Mouse (Mus musculus) liver, embryonic 13.5 days (tissue): ENCODE measurements at regions not wholly inside any gene's neighbourhood (a gene's known extent, or its start where the extent isn't known, plus 50 kb on each side); places are given as distances from the start of the nearest gene placed in this dataset.
A peak's percentile ranks its signal among the peaks of the same experiment; 100 is the strongest.

Experiments used
- ATAC-seq: fragments of 200-750 bp; cut with Nextera tagmentation; 2 replicates; pipeline ENCODE4 v1.8.0; 2017; ENCODE audit warnings: low read depth, mild to moderate bottlenecking, moderate number of reproducible peaks, moderate library complexity
- DNase-seq: peaks from one replicate; pipeline ENCODE4 v3.0.0; 2022
- H3K27ac ChIP-seq: fragments of 300-500 bp; sonication (generic); 2 replicates; pipeline ENCODE4 v1.5.1; 2015; ENCODE audit warnings: moderate library complexity, mild to moderate bottlenecking, inconsistent platforms
- H3K27me3 ChIP-seq: fragments of 300-500 bp; sonication (generic); 2 replicates; pipeline ENCODE4 v1.6.1; 2015; ENCODE audit warnings: mild to moderate bottlenecking, inconsistent platforms
- H3K36me3 ChIP-seq: fragments of 300-500 bp; sonication (generic); 2 replicates; pipeline ENCODE4 v1.6.1; 2015; ENCODE audit warnings: mild to moderate bottlenecking, inconsistent platforms
- H3K4me1 ChIP-seq: fragments of 300-500 bp; sonication (generic); replicated peaks from 2 replicates; pipeline ENCODE4 v1.6.1; 2015; ENCODE audit warnings: inconsistent platforms
- H3K4me2 ChIP-seq: fragments of 300-500 bp; sonication (generic); 2 replicates; pipeline ENCODE4 v1.6.1; 2015; ENCODE audit warnings: inconsistent platforms, mild to moderate bottlenecking, moderate library complexity
- H3K4me3 ChIP-seq: fragments of 300-500 bp; sonication (generic); replicated peaks from 2 replicates; pipeline ENCODE4 v1.5.1; 2015; ENCODE audit warnings: mild to moderate bottlenecking, inconsistent platforms
- H3K9ac ChIP-seq: fragments of 300-500 bp; sonication (generic); 2 replicates; pipeline ENCODE4 v1.6.1; 2015; ENCODE audit warnings: mild to moderate bottlenecking, inconsistent platforms
- H3K9me3 ChIP-seq: fragments of 300-500 bp; sonication (generic); replicated peaks from 2 replicates; pipeline ENCODE4 v1.6.1; 2016; ENCODE audit warnings: inconsistent platforms
- WGBS: fragments of 180-500 bp; shearing (Covaris S2); methylation state at CpG from one replicate; pipeline ENCODE4 v1.1.7; 2015; ENCODE audit not compliant: insufficient replicate concordance; 5-methylcytosine and 5-hydroxymethylcytosine counted together

DNA sequence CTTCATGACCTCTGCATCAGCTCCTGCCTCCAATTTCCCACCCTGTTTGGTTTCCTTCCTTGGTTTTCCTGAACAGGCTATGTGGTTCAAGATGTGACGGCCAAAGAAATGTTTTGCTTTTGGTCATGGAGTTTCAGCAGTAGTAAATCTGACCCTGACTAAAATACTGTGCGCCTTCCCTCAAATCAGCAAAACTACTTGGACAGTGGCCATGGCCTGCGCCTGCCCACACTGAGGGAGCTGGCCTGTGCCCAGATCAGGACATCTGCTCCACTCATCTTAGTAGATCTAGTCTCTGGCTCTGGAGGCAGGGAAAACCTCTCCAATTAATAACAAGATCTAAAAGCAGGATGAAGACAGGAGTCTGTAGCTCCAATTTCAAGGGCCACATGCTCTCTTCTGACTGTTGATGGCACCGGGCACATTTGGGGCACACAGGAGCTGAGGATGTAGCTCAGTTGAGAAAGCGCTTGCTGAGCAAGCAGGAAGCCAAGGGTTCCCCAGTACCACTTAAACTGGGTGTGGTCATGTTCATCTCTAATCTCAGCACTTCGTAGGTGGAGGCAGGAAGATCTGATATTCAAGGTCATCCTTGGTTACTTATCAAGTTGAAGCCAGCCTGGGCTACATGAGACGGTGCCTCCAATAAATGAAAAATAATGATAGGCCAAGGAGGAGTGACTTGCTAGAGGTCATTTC lies 96.6 kb upstream of the Mrps10 start:
- Histone ChIP-seq H3K4me1 (peaks cover 47% of the 10 kb centered on the region), H3K27me3 (no peaks in the 10 kb centered on the region), H3K9ac (no peak overlapping the region), H3K36me3 (no peaks in the 10 kb centered on the region), H3K4me3 (no peak overlapping the region), H3K27ac (peak overlapping the region; percentile 9; the same call in 1 of the 2 replicates), H3K9me3 (no peaks in the 10 kb centered on the region), H3K4me2 (peak overlapping the region; percentile 23; the same call in 1 of the 2 replicates)
- 58% methylated on average over 7 of the region's 7 CpGs for WGBS
- ATAC-seq (peak; percentile 37), DNase-seq (no peak)

DNA sequence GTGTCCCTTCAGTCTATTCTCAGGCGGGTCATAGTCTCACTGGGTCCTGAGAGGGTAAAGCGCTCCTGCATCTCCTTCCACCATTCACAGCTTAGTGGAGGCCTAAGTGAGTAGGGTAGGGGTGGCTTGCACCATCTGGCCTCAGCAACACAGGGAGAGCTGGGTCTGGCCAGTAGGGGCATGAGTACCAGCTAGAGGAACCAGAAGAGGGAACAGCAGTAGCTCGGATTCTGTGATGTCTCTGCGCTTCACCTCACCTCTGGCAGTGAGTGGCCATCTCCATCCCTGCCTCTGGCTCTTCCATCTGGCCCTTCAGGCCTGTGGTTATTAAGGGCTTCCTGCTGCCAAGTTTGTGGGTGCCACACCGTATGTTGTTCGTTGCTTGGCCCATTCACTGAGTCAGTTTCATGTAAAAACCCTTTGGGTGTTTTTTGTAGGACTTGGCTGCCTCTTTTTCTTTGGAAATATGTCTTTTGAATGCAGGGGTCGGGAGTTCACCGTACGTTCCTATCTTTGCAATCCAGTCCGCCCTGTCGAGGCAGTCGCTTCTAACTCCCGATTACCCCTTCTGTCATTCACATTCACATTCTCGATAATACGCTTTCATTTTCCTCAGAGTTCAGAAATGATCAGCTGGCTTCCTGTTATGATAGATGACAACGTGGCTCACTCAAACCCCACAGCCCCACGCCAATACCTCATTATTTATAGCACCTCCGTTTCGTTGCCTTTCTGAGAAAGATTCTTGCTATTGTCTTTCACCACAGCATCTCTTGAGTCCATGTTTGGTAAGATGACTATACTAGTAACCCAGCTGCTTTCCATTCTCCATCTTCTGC lies 99.4 kb upstream of the Mrps10 start:
- Histone ChIP-seq H3K27ac (no peak overlapping the region), H3K4me1 (peaks cover 25% of the 10 kb centered on the region), H3K27me3 (no peaks in the 10 kb centered on the region), H3K9me3 (no peaks in the 10 kb centered on the region), H3K9ac (no peak overlapping the region), H3K4me3 (no peak overlapping the region), H3K36me3 (no peaks in the 10 kb centered on the region), H3K4me2 (no peak overlapping the region)
- DNase-seq: no peak
- ATAC-seq: no peak
- 70% methylated on average over 19 of the region's 19 CpGs for WGBS

DNA sequence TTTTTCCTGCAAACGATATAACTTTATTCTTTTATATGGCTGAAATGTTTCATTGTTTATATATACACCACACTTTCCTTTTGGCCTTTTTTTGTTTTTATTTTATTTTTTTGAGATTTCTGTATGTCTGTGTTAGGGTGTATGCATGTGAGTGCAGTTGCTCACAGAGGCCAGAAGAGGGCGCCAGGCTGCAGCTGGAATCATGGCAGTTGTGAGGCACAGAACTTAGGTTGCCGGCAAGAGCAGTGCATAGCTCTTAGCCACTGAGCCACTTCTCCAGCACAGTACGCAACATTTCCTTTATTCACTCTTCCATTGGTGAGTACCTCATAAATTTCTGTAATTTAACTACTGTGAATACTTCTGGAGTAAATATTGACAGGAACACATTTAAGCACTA lies 100.8 kb upstream of the Mrps10 start:
- no peak for ATAC-seq
- Histone ChIP-seq H3K4me2 (no peak overlapping the region), H3K9me3 (peaks cover 2% of the 10 kb centered on the region; the same call in 1 of the 2 replicates), H3K27ac (no peak overlapping the region), H3K36me3 (no peaks in the 10 kb centered on the region), H3K4me1 (peaks cover 10% of the 10 kb centered on the region), H3K4me3 (no peak overlapping the region), H3K27me3 (no peaks in the 10 kb centered on the region), H3K9ac (no peak overlapping the region)
- no peak for DNase-seq
- WGBS: 75% methylated on average over 4 of the region's 4 CpGs

DNA sequence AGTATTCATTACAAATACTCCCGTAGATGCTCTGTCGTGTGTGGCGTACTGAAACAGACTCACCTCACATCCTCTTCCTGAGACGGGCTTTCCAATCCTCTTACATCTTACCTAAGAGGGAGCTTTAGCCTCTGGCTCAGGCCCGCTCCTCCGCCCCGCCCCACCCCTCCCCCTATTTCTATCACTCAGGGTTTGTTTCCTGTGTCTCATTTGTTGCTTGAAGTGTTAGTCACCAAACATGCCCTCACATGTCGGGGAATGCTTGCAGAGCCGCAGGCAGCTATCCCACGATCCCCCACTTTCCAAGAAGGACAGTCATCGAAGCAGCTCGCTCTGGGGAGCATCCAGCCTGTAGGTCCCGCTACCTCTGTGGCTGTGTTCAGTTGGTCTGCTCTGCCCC lies 101.6 kb upstream of the Mrps10 start:
- WGBS: 80% methylated on average over 13 of the region's 13 CpGs
- H3K4me1 ChIP-seq: peaks cover 3% of the 10 kb centered on the region
- ATAC-seq (no peak), DNase-seq (no peak)
- H3K9ac ChIP-seq: no peak overlapping the region
- no peak overlapping the region for H3K4me3 ChIP-seq
- H3K36me3 ChIP-seq: no peaks in the 10 kb centered on the region
- H3K27me3 ChIP-seq: no peaks in the 10 kb centered on the region
- no peak overlapping the region for H3K4me2 ChIP-seq
- peaks cover 4% of the 10 kb centered on the region; the same call in 1 of the 2 replicates for H3K9me3 ChIP-seq
- H3K27ac ChIP-seq: no peak overlapping the region

DNA sequence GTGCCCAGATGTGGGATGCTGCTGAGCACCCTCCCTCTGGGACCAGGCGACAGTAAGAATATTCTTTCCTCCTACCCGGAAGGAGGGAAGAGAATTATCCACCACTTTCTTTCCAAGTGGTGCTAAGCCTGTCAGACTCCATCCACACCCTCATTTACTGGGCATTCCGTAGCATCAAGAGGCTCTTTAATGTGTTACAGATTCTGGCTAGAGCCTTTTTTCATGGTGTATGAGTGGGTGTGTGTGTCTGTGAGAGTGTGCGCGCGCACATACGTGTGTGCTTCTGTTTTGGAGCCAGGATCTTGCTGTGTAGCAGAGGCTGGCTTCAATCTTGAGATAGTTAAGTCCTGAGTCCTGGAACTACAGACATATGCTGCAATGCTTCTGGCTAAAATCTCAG lies 102.4 kb upstream of the Mrps10 start:
- no peak for DNase-seq
- WGBS: 84% methylated on average over 7 of the region's 7 CpGs
- H3K4me2 ChIP-seq: no peak overlapping the region
- no peaks in the 10 kb centered on the region for H3K36me3 ChIP-seq
- ATAC-seq: no peak
- no peaks in the 10 kb centered on the region for H3K27me3 ChIP-seq
- H3K9me3 ChIP-seq: peaks cover 4% of the 10 kb centered on the region; the same call in 1 of the 2 replicates
- H3K9ac ChIP-seq: no peak overlapping the region
- H3K4me1 ChIP-seq: no peaks in the 10 kb centered on the region; the same call in 1 of the 2 replicates
- no peak overlapping the region for H3K4me3 ChIP-seq
- no peak overlapping the region for H3K27ac ChIP-seq

DNA sequence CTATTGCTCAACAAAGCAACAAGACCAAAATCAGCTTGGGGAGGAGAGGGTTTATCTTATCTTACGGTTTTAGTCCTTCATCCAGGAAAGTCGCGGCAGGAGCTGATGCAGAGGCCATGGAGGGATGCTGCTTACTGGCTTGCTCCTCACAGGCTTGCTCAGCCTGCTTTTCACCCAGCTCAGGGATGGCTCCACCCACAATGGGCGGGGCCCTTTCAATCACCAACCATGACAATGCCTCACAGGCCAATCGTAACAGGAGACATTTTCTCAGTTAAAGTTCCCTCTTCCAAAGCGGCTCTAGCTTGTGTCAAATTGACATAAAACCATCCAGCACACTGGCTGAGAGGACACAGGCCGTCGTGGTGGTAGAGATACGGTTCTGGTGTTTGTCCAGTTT lies 105.7 kb upstream of the Mrps10 start:
- H3K9me3 ChIP-seq: peaks cover 4% of the 10 kb centered on the region; the same call in 1 of the 2 replicates
- H3K4me1 ChIP-seq: no peaks in the 10 kb centered on the region
- no peak overlapping the region for H3K4me2 ChIP-seq
- 78% methylated on average over 9 of the region's 9 CpGs for WGBS
- ATAC-seq: no peak
- no peak overlapping the region for H3K9ac ChIP-seq
- no peak for DNase-seq
- no peaks in the 10 kb centered on the region for H3K36me3 ChIP-seq
- H3K27me3 ChIP-seq: no peaks in the 10 kb centered on the region
- H3K27ac ChIP-seq: no peak overlapping the region
- no peak overlapping the region for H3K4me3 ChIP-seq

DNA sequence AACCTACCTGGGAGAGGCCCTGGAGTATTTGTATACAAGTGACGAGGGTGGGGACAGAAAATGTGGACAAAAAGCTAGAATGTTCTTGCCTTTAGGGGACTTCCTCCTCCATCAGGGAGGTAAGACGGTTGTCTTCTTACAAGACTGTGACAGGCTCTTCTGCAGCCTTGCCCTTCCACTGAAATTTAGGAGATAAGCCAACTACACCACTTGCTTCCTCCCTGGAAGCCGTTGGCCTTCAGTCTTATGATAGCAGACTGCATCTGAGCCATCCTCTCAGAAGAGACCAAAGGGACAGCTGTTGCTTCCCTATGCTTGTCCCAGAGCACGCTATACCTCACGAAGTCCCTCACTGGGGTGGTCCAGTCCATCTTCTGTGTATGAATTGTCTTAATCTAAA lies 106.5 kb upstream of the Mrps10 start:
- DNase-seq: no peak
- H3K4me2 ChIP-seq: no peak overlapping the region
- 54% methylated on average over 5 of the region's 5 CpGs for WGBS
- no peak overlapping the region for H3K9ac ChIP-seq
- ATAC-seq: no peak
- H3K27me3 ChIP-seq: no peaks in the 10 kb centered on the region
- H3K4me1 ChIP-seq: no peaks in the 10 kb centered on the region
- no peak overlapping the region for H3K27ac ChIP-seq
- peaks cover 4% of the 10 kb centered on the region; the same call in 1 of the 2 replicates for H3K9me3 ChIP-seq
- H3K4me3 ChIP-seq: no peak overlapping the region
- H3K36me3 ChIP-seq: no peaks in the 10 kb centered on the region

DNA sequence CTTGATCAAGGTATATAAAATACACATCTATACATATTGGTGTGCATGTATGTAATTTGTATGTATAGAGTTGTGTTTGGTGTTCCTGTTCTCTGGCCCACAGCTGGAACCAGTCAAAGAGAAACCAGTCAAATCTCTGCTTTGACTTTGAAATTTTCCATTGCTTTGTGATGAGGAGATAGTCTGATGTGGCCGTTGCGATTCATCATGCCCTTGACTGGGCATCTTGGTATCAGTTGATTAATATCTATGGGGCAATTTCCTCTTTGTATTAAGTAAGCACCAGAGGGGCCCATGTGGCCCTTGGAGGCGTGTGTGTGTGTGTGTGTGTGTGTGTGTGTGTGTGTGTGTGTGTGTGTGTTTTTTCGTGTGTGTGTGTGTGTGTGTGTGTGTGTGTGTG lies 107.7 kb upstream of the Mrps10 start:
- 59% methylated on average over 4 of the region's 4 CpGs for WGBS
- no peaks in the 10 kb centered on the region for H3K27me3 ChIP-seq
- H3K4me1 ChIP-seq: no peaks in the 10 kb centered on the region
- no peak overlapping the region for H3K27ac ChIP-seq
- H3K9me3 ChIP-seq: peaks cover 4% of the 10 kb centered on the region; the same call in 1 of the 2 replicates
- no peak for DNase-seq
- no peaks in the 10 kb centered on the region for H3K36me3 ChIP-seq
- no peak for ATAC-seq
- no peak overlapping the region for H3K9ac ChIP-seq
- H3K4me2 ChIP-seq: no peak overlapping the region
- no peak overlapping the region for H3K4me3 ChIP-seq

DNA sequence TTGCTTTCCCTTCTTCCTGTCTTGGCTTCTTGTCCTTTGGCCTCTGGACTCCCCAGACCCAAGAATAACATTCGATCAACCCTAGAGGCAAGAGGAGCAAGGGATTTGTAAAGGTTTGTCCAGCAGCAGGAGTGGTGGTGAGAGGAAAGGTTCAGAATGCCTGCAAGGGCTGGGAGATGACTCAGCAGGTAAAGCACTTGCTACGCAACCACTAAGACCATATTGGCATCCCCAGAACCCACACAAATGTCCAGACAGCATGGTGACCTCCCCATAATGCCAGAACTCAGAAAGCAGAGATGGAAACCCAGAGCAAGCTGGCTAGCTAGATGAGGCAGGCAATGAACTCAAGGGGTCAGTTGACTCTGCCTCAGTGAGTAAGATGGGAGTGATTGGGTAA lies 110.4 kb upstream of the Mrps10 start:
- peaks cover 4% of the 10 kb centered on the region; the same call in 1 of the 2 replicates for H3K9me3 ChIP-seq
- 58% methylated on average over 2 of the region's 2 CpGs for WGBS
- no peak overlapping the region for H3K27ac ChIP-seq
- DNase-seq: no peak
- no peak overlapping the region for H3K4me2 ChIP-seq
- no peak for ATAC-seq
- no peaks in the 10 kb centered on the region for H3K4me1 ChIP-seq
- no peaks in the 10 kb centered on the region for H3K36me3 ChIP-seq
- H3K9ac ChIP-seq: no peak overlapping the region
- H3K4me3 ChIP-seq: no peak overlapping the region
- H3K27me3 ChIP-seq: no peaks in the 10 kb centered on the region

DNA sequence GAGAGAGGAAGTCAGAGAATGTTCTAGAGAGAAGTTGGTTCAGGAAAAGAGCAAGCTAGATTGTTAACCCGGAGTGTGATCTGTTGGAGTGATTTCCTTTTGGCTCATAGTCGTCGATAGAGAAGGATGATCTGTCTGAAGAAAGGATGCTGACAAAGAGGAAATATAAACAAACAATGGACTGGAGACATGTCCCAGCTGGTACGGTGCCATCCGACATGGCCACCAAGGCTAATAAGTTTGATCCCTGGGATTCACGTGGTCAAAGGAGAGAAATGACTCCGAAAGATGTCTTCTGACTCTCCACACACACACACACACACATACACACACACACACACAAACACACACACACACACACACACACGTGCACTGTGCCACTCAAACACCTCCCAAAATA lies 113.5 kb upstream of the Mrps10 start:
- Histone ChIP-seq H3K36me3 (no peaks in the 10 kb centered on the region), H3K9me3 (no peaks in the 10 kb centered on the region), H3K27ac (no peak overlapping the region), H3K4me1 (no peaks in the 10 kb centered on the region), H3K4me3 (no peak overlapping the region), H3K9ac (no peak overlapping the region), H3K27me3 (no peaks in the 10 kb centered on the region), H3K4me2 (no peak overlapping the region)
- WGBS: 66% methylated on average over 8 of the region's 8 CpGs
- ATAC-seq (no peak), DNase-seq (no peak)

DNA sequence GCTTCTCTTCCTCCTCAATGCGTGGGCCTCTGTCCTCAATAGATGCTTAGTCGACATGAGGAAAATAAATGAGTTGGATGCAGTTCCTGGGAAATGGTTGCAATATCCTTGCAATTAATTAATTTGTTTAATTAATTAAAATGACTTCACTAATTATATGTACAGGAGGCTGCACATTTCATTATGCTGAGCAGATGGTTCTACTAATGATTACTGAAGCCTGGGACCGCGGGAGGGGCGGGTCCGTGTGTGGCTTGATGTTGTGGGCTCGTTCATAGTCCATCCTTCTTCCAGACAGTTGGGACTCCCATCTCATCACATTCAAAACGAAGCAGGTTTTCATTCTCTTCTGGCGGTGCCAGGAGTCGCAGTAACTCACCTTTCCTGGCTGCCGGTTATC lies 114.7 kb upstream of the Mrps10 start:
- ATAC-seq (no peak), DNase-seq (no peak)
- H3K27me3 ChIP-seq: no peaks in the 10 kb centered on the region
- no peaks in the 10 kb centered on the region for H3K36me3 ChIP-seq
- WGBS: 76% methylated on average over 11 of the region's 11 CpGs
- no peak overlapping the region for H3K4me3 ChIP-seq
- H3K9ac ChIP-seq: no peak overlapping the region
- H3K9me3 ChIP-seq: no peaks in the 10 kb centered on the region
- no peaks in the 10 kb centered on the region for H3K4me1 ChIP-seq
- no peak overlapping the region for H3K4me2 ChIP-seq
- H3K27ac ChIP-seq: no peak overlapping the region
